Mouse (Mus musculus) cortical plate, adult 2 months (tissue): ENCODE results near the gene Qrich1.

Experiments used
- CTCF ChIP-seq: fragments of 200-500 bp; IDR thresholded peaks from 2 replicates; pipeline ENCODE4 v1.5.1; 2011; ENCODE audit warnings: mild to moderate bottlenecking, control low read depth, low read length; ENCODE audit not compliant: insufficient read depth; ENCODE audit errors: extremely low read depth
- POLR2A ChIP-seq: fragments of 200-500 bp; IDR thresholded peaks from 2 replicates; pipeline ENCODE4 v1.6.1; 2011; ENCODE audit warnings: mild to moderate bottlenecking, low read length, control low read depth; ENCODE audit not compliant: insufficient read depth; ENCODE audit errors: extremely low read depth

DNA sequence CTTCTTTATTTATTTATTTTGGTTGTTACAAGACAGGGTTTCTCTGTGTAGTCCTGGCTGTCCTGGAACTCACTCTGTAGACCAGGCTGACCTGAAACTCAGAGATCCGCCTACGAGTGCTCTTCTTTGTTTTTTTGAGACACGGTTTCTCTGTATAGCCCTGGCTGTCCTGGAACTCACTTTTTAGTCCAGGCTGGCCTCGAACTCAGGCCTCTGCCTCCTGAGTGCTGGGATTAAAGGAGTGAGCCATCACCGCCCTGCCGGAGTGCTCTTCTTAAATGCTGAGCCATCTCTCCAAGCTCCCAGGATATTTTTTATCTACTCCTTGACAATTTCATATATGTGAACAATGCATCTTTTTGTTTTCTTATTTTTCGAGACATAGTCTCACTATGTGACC lies 9.7 kb upstream of the Qrich1 start:
- no peak for TF ChIP-seq CTCF
- no peak for TF ChIP-seq POLR2A
